Mouse (Mus musculus): ENCODE data around the gene Pnliprp1.

GRCm38 (mm10) chr19:58762848-58763541 is 34.3 kb downstream of the Pnliprp1 start:
- peak; percentile 40 for TF ChIP-seq CTCF (conservative IDR thresholded peaks at IDR 0.05; ENCODE audit: low read length)
- TF ChIP-seq POU5F1 (IDR thresholded peaks at IDR 0.05; ENCODE audit: borderline replicate concordance, low read length): no peak

All from E14TG2a.4 (cell line).